Mouse (Mus musculus): Measurements from ENCODE around the gene Khdrbs1. TPM values are rescaled to one million over a fixed set of nuclear protein-coding genes. Genes with fewer than 3 reads are reported as not detected.
A peak's percentile ranks its signal among the peaks of the same experiment; 100 is the strongest.

Gene Khdrbs1
- total and polyA plus RNA-seq, 3 experiments: 58.6 to 125 (median 67.4) TPM

- TF ChIP-seq GABPA (IDR thresholded peaks at IDR 0.05; ENCODE audit: insufficient replicate concordance, low read depth, low read length) (no peak), ZMIZ1 (IDR thresholded peaks at IDR 0.05; ENCODE audit: low read depth, low read length) (peak; percentile 61; the same call in 1 of the 2 replicates), NELFE (IDR thresholded peaks at IDR 0.05; ENCODE audit: low read depth, low read length) (peak; percentile 50; the same call in 1 of the 2 replicates), CHD2 (IDR thresholded peaks at IDR 0.05; ENCODE audit: low read length) (no peak), RCOR1 (conservative IDR thresholded peaks at IDR 0.05; ENCODE audit: low read depth, low read length) (no peak), TCF12 (IDR thresholded peaks at IDR 0.05; ENCODE audit: low read depth, low read length) (peak; percentile 64), MAZ (IDR thresholded peaks at IDR 0.05; ENCODE audit: low read depth, low read length) (0 out of 2 replicates have a peak, but pooled peaks have one; percentile 19), HCFC1 (IDR thresholded peaks at IDR 0.05; ENCODE audit: low read depth, low read length) (peak; percentile 86), MYC (IDR thresholded peaks at IDR 0.05; ENCODE audit: low read depth, low read length) (peak; percentile 67; the same call in 1 of the 2 replicates), MEF2A (IDR thresholded peaks at IDR 0.05; ENCODE audit: borderline replicate concordance, low read depth, low read length) (peak; percentile 60), POLR2A (IDR thresholded peaks at IDR 0.05; ENCODE audit: low read depth, low read length) (peak; percentile 76), JUND (conservative IDR thresholded peaks at IDR 0.05; ENCODE audit: low read depth, low read length) (no peak), ZC3H11A (IDR thresholded peaks at IDR 0.05; ENCODE audit: low read depth, low read length) (no peak), POLR2AphosphoS2 (IDR thresholded peaks at IDR 0.05; ENCODE audit: low read depth, low read length) (peak; percentile 45; the same call in 1 of the 2 replicates), MAFK (IDR thresholded peaks at IDR 0.05; ENCODE audit: insufficient replicate concordance, low read length) (no peak), E2F4 (IDR thresholded peaks at IDR 0.05; ENCODE audit: insufficient replicate concordance, low read depth, low read length) (no peak), ZKSCAN1 (IDR thresholded peaks at IDR 0.05; ENCODE audit: borderline replicate concordance, low read depth, low read length) (no peak), UBTF (IDR thresholded peaks at IDR 0.05; ENCODE audit: low read depth, low read length) (peak; percentile 53; the same call in 1 of the 2 replicates), JUN (IDR thresholded peaks at IDR 0.05; ENCODE audit: insufficient read depth, low read depth, low read length) (no peak), MXI1 (IDR thresholded peaks at IDR 0.05; ENCODE audit: low read depth, low read length) (peak; percentile 67), USF2 (conservative IDR thresholded peaks at IDR 0.05; ENCODE audit: low read depth, low read length) (no peak), ETS1 (conservative IDR thresholded peaks at IDR 0.05; ENCODE audit: low read depth, low read length) (no peak)
These were observed 69.8 kb downstream of the Khdrbs1 start, which contains the start of gene Kpna6 (continued) for GRCm38 (mm10) chr4:129672083-129672877.

- dilution Hi-C loops (cut with MboI; ENCODE audit: extremely low pct_ligation_motif_present, extremely low pct_unique_long_range_greater_than_20kb, low sequenced_read_pairs): no loop called here
- Histone ChIP-seq H3K4me1 (ENCODE audit: control insufficient read depth in 1 of 2, insufficient read depth in 2 of 2) (peaks cover 3 to 19% of the 10 kb centered on the region in 2 experiments; a peak in 3 of 4 replicates), H3K36me3 (replicated peaks in 1 of 2; ENCODE audit: control insufficient read depth in 1 of 2, insufficient read depth in 1 of 2, low read length in 1 of 2) (peaks cover 7 to 30% of the 10 kb centered on the region in 2 experiments), H3K4me3 (replicated peaks in 1 of 3; ENCODE audit: low read depth in 2 of 3, low read length in 2 of 3, poor library complexity in 1 of 3) (peak overlapping the region; percentile 85 to 95 (median 89)), H3K4me2 (ENCODE audit: insufficient read depth, low read depth, poor library complexity, severe bottlenecking) (peak overlapping the region; percentile 83), H3K27me3 (replicated peaks) (no peaks in the 10 kb centered on the region), H3K27ac (ENCODE audit: insufficient read depth, low read depth) (no peak overlapping the region), H3K9ac (ENCODE audit: insufficient read depth, low read depth) (peak overlapping the region; percentile 96), H3K79me2 (replicated peaks; ENCODE audit: control insufficient read depth, extremely low read depth, insufficient read depth, poor library complexity, severe bottlenecking) (peaks cover 36% of the 10 kb centered on the region), H3K9me3 (replicated peaks; ENCODE audit: low read length) (no peaks in the 10 kb centered on the region)
- DNase-seq (ENCODE audit: extremely low read depth): peak; percentile 67
- in situ Hi-C loops (cut with MboI; ENCODE audit: low pct_ligation_motif_present, low pct_unique_long_range_greater_than_20kb, low sequenced_read_pairs): no loop called here
- TF ChIP-seq JUND (conservative IDR thresholded peaks at IDR 0.05; ENCODE audit: low read depth, low read length) (no peak; the same call in 1 of the 2 replicates), USF1 (IDR thresholded peaks at IDR 0.05; ENCODE audit: low read depth, low read length) (no peak), GABPA (IDR thresholded peaks at IDR 0.05; ENCODE audit: insufficient replicate concordance, low read depth, low read length) (no peak), USF2 (conservative IDR thresholded peaks at IDR 0.05; ENCODE audit: low read depth, low read length) (no peak), CTCF (conservative IDR thresholded peaks at IDR 0.05 in 1 of 2, IDR thresholded peaks at IDR 0.05 in 1 of 2; ENCODE audit: low read depth in 2 of 2, low read length in 2 of 2) (peak; percentile 76 to 82), POLR2A (IDR thresholded peaks at IDR 0.05; ENCODE audit: low read depth, low read length) (no peak), MYC (IDR thresholded peaks at IDR 0.05; ENCODE audit: low read depth, low read length) (0 out of 2 replicates have a peak, but pooled peaks have one; percentile 27), MAFK (IDR thresholded peaks at IDR 0.05; ENCODE audit: insufficient replicate concordance, low read length) (no peak), BHLHE40 (IDR thresholded peaks at IDR 0.05; ENCODE audit: low read depth, low read length) (peak; percentile 56), SIN3A (IDR thresholded peaks at IDR 0.05; ENCODE audit: low read length) (peak; percentile 55), SMC3 (IDR thresholded peaks at IDR 0.05; ENCODE audit: low read depth, low read length) (peak; percentile 31), MAX (IDR thresholded peaks at IDR 0.05; ENCODE audit: low read length) (0 out of 2 replicates have a peak, but pooled peaks have one; percentile 28), KAT2A (IDR thresholded peaks at IDR 0.05; ENCODE audit: insufficient replicate concordance, low read length) (0 out of 2 replicates have a peak, but pooled peaks have one; percentile 27), MAZ (IDR thresholded peaks at IDR 0.05; ENCODE audit: low read depth, low read length) (peak; percentile 58; the same call in 1 of the 2 replicates), MXI1 (IDR thresholded peaks at IDR 0.05; ENCODE audit: low read depth, low read length) (peak; percentile 45; the same call in 1 of the 2 replicates), RCOR1 (conservative IDR thresholded peaks at IDR 0.05; ENCODE audit: low read depth, low read length) (0 out of 2 replicates have a peak, but pooled peaks have one; percentile 34), NRF1 (IDR thresholded peaks at IDR 0.05; ENCODE audit: low read depth, low read length) (no peak), E2F4 (IDR thresholded peaks at IDR 0.05; ENCODE audit: insufficient replicate concordance, low read depth, low read length) (no peak), UBTF (IDR thresholded peaks at IDR 0.05; ENCODE audit: low read depth, low read length) (no peak), ELF1 (IDR thresholded peaks at IDR 0.05; ENCODE audit: low read depth, low read length) (no peak)
These were observed 70.5 kb downstream of the Khdrbs1 start for GRCm38 (mm10) chr4:129671491-129672082.

Data from CH12.LX (cell line).